Mouse (Mus musculus) cerebellum, postnatal 14 days (tissue): ENCODE data around the gene Slc2a5.
A peak's percentile ranks its signal among the peaks of the same experiment; 100 is the strongest.

ENCODE experiments used
- DNase-seq, 2 experiments: peaks; one replicate each; pipeline ENCODE4 v3.0.0; 2021; ENCODE audit warnings: mixed read lengths in 2 of 2

Gene Slc2a5

GRCm38 (mm10) chr4:150119055-150119454 lies at the start of gene Slc2a5:
TSS of gene Slc2a5 (plus strand) at chr4:150119283.
- no peak for DNase-seq

GRCm38 (mm10) chr4:150070136-150070535 lies 48.9 kb upstream of the Slc2a5 start:
- DNase-seq: no peak

- peak; percentile 50 to 51 for DNase-seq
Measured at GRCm38 (mm10) chr4:150072416-150073101, 46.5 kb upstream of the Slc2a5 start.

- DNase-seq: peak; percentile 76 to 86
Measured at GRCm38 (mm10) chr4:150073102-150073473, 46.0 kb upstream of the Slc2a5 start.

- DNase-seq: no peak
Measured at GRCm38 (mm10) chr4:150075350-150075749, 43.7 kb upstream of the Slc2a5 start.

- DNase-seq: peak in 1 of 2 experiments; percentile 35
Measured at GRCm38 (mm10) chr4:150076147-150076546, 42.9 kb upstream of the Slc2a5 start.

- no peak for DNase-seq
Measured at GRCm38 (mm10) chr4:150078646-150079045, 40.4 kb upstream of the Slc2a5 start.

- peak in 1 of 2 experiments; percentile 28 for DNase-seq
Measured at GRCm38 (mm10) chr4:150079244-150079643, 39.8 kb upstream of the Slc2a5 start.

- no peak for DNase-seq
Measured at GRCm38 (mm10) chr4:150080330-150080967, 38.6 kb upstream of the Slc2a5 start.

- DNase-seq: no peak
Measured at GRCm38 (mm10) chr4:150085366-150085765, 33.7 kb upstream of the Slc2a5 start.

- no peak for DNase-seq
Measured at GRCm38 (mm10) chr4:150086841-150087160, 32.3 kb upstream of the Slc2a5 start.

- peak; percentile 88 for DNase-seq
Measured at GRCm38 (mm10) chr4:150087161-150087889, 31.8 kb upstream of the Slc2a5 start, which contains the start of gene Gpr157. TSS of gene Gpr157 (plus strand) at chr4:150087365.

GRCm38 (mm10) chr4:150087890-150088530 lies 31.1 kb upstream of the Slc2a5 start:
- DNase-seq: peak in 1 of 2 experiments; percentile 44

- no peak for DNase-seq
Measured at GRCm38 (mm10) chr4:150089121-150089520, 30.0 kb upstream of the Slc2a5 start.

- peak in 1 of 2 experiments; percentile 71 for DNase-seq
Measured at GRCm38 (mm10) chr4:150091887-150092582, 27.0 kb upstream of the Slc2a5 start.

GRCm38 (mm10) chr4:150092583-150092902 lies 26.5 kb upstream of the Slc2a5 start:
- no peak for DNase-seq

- no peak for DNase-seq
Measured at GRCm38 (mm10) chr4:150093560-150094462, 25.3 kb upstream of the Slc2a5 start.

GRCm38 (mm10) chr4:150094463-150094789 lies 24.7 kb upstream of the Slc2a5 start:
- DNase-seq: no peak

GRCm38 (mm10) chr4:150096309-150096708 lies 22.8 kb upstream of the Slc2a5 start:
- DNase-seq: no peak

GRCm38 (mm10) chr4:150097847-150098246 lies 21.2 kb upstream of the Slc2a5 start:
- no peak for DNase-seq

- DNase-seq: peak; percentile 92 to 94
Measured at GRCm38 (mm10) chr4:150098880-150099279, 20.2 kb upstream of the Slc2a5 start.

GRCm38 (mm10) chr4:150102822-150103221 lies 16.3 kb upstream of the Slc2a5 start:
- DNase-seq: no peak
